Mouse (Mus musculus) ES-E14 (cell line): ENCODE data around the gene Cdyl.

Experiments
- HCFC1 ChIP-seq: IDR thresholded peaks from 2 replicates; pipeline ENCODE4 v1.6.1; 2012; ENCODE audit warnings: low read length, inconsistent platforms, borderline replicate concordance; ENCODE audit not compliant: insufficient read depth
- MAFK ChIP-seq: IDR thresholded peaks from 2 replicates; pipeline ENCODE4 v1.6.1; 2014; ENCODE audit warnings: mild to moderate bottlenecking, low read depth, low read length, inconsistent platforms; ENCODE audit not compliant: insufficient read depth
- ZC3H11A ChIP-seq: IDR thresholded peaks from 2 replicates; pipeline ENCODE4 v1.6.1; 2012; ENCODE audit warnings: low read depth, mild to moderate bottlenecking, inconsistent platforms, low read length, borderline replicate concordance

GRCm38 (mm10) chr13:35833941-35834340 lies 174.3 kb downstream of the Cdyl start:
- TF ChIP-seq ZC3H11A (no peak), MAFK (no peak), HCFC1 (no peak)
